Mouse (Mus musculus) liver, postnatal 0 days (tissue): ENCODE measurements around the gene Hivep3.

Experiments
- CTCF ChIP-seq: sonication (generic); IDR thresholded peaks from 2 replicates; pipeline ENCODE4 v1.5.1; 2016; ENCODE audit warnings: antibody characterized with exemption, low read depth
- EP300 ChIP-seq: IDR thresholded peaks from 2 replicates; pipeline ENCODE4 v1.6.1; 2016; ENCODE audit warnings: antibody characterized with exemption, low read depth, mild to moderate bottlenecking

DNA sequence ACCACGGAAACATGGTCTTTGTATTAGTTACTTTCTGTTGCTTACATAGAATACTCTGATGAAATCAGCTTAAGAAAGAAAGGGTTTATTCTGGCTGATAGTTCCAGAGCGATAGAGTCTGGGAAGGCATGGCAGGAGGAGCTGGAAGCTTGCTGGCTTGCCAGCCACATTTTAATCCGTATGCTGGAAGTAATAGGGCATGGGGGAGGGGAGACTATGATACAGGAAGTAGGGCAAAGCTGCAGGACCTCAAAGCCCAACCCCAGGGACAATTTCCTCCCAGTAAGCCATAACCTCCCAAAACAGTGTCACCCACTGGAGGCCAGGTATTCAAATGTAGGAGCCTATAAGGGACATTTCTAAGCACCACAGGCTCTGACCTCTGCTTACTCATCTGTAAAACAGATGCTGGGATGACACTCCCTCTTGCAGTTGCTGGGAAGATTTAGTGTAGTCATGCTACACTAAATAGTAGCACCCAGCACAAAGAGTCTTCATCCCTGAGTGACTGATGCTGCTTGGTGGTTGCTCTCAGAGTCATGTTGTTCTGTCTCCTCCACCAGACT is 112.1 kb downstream of the Hivep3 start:
- TF ChIP-seq EP300 (no peak), CTCF (no peak)
